Mouse (Mus musculus): ENCODE data around the gene Hist3h2a. TPM values are rescaled to one million over a fixed set of nuclear protein-coding genes. Genes with fewer than 3 reads are reported as not detected.

Hist3h2a gene
- polyA plus RNA-seq, 1 experiment from 2014 or later, result 26.4 TPM

GRCm38 (mm10) chr11:58927790-58928651 is 26.5 kb upstream of the Hist3h2a start:
- Histone ChIP-seq H3K4me2 (peak overlapping the region; percentile 63), H3K9ac (peak overlapping the region; percentile 63), H3K4me1 (peaks cover 12% of the 10 kb centered on the region), H3K27ac (replicated peaks) (peak overlapping the region; percentile 61), H3K36me3 (peaks cover 23% of the 10 kb centered on the region), H3K9me3 (no peaks in the 10 kb centered on the region), H3K4me3 (peak overlapping the region; percentile 40), H3K27me3 (replicated peaks) (0 out of 2 replicates have a peak, but pooled peaks cover 2% of the 10 kb centered on the region)
- ATAC-seq (ENCODE audit: extremely low read depth, insufficient number of reproducible peaks, low FRiP score, low TSS enrichment), result peak; percentile 24; the same call in 1 of the 2 replicates
- WGBS, result 15% methylated on average over 20 of the region's 20 CpGs

DNA sequence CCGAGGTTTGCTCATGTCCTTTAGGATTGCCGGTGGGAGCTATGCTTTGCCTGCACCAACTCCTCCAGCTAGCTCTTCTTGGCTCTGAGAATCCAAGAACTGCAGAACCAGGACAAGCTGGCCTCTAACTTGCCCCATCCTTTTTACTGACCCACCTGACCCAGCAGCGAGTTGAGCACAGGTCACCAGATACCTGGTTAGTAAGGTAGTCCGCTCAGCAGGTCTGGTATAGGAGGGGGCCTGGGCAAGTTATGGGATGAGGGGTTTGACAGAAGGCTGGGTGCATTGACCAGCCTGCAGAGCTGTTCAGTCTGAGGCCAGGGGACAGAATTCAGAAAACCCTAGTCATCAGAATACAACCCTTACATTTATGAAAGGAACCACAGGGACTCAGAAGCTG is 25.4 kb upstream of the Hist3h2a start:
- WGBS, result 57% methylated on average over 4 of the region's 4 CpGs
- Histone ChIP-seq H3K9me3 (no peaks in the 10 kb centered on the region), H3K36me3 (peaks cover 33% of the 10 kb centered on the region), H3K4me1 (peaks cover 12% of the 10 kb centered on the region), H3K27me3 (replicated peaks) (0 out of 2 replicates have a peak, but pooled peaks cover 2% of the 10 kb centered on the region), H3K9ac (no peak overlapping the region), H3K4me3 (no peak overlapping the region), H3K4me2 (no peak overlapping the region), H3K27ac (replicated peaks) (no peak overlapping the region)
- ATAC-seq (ENCODE audit: extremely low read depth, insufficient number of reproducible peaks, low FRiP score, low TSS enrichment), result no peak

DNA sequence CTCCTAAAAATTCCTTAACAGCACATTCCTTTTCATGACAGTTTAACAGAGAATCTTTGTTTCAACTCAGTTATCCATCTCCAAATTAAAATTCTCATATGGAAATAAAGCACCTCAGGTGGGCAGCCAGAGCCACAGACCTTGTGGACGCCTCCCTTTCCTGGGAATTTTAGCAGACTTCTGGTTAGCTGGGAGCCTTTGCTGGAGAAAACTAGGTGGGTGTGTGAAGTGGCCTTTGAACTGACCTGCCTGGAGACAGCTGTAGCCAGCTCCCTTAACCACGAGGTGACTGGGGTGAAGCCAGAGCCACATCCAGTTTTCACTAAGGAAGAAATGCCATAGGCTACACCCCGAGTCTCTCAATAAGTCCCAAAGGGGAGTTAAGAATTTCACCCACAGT is 24.8 kb upstream of the Hist3h2a start:
- Histone ChIP-seq H3K27me3 (replicated peaks) (0 out of 2 replicates have a peak, but pooled peaks cover 2% of the 10 kb centered on the region), H3K4me3 (no peak overlapping the region), H3K9ac (0 out of 2 replicates have a peak overlapping the region, but pooled peaks have one; percentile 1), H3K9me3 (no peaks in the 10 kb centered on the region), H3K27ac (replicated peaks) (no peak overlapping the region), H3K36me3 (peaks cover 39% of the 10 kb centered on the region), H3K4me2 (no peak overlapping the region), H3K4me1 (peaks cover 12% of the 10 kb centered on the region)
- ATAC-seq (ENCODE audit: extremely low read depth, insufficient number of reproducible peaks, low FRiP score, low TSS enrichment), result no peak
- WGBS, result 59% methylated on average over 3 of the region's 3 CpGs

DNA sequence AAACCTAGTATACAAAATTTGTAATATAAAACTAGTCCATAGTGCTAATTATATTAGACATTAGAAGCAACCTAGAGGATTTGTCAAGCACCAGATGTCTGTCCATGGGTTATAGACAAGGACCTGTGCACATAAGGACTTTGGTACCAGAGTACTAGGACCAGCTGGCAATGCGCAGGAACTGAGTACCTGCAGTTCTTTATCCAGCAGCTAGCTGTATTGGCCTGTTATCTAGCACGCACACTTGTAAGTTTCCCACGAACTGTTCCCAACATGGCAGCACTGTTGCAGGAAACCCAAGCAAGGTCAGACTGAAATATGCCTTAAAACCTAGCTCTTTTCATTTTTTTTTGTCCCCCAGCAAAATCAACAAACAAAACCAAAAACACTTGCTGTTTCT is 24.2 kb upstream of the Hist3h2a start:
- Histone ChIP-seq H3K27me3 (replicated peaks) (0 out of 2 replicates have a peak, but pooled peaks cover 2% of the 10 kb centered on the region), H3K27ac (replicated peaks) (no peak overlapping the region), H3K4me3 (no peak overlapping the region), H3K36me3 (peaks cover 44% of the 10 kb centered on the region), H3K4me2 (no peak overlapping the region), H3K9ac (no peak overlapping the region), H3K9me3 (no peaks in the 10 kb centered on the region), H3K4me1 (peaks cover 12% of the 10 kb centered on the region)
- no peak for ATAC-seq (ENCODE audit: extremely low read depth, insufficient number of reproducible peaks, low FRiP score, low TSS enrichment)
- 72% methylated on average over 3 of the region's 3 CpGs for WGBS

DNA sequence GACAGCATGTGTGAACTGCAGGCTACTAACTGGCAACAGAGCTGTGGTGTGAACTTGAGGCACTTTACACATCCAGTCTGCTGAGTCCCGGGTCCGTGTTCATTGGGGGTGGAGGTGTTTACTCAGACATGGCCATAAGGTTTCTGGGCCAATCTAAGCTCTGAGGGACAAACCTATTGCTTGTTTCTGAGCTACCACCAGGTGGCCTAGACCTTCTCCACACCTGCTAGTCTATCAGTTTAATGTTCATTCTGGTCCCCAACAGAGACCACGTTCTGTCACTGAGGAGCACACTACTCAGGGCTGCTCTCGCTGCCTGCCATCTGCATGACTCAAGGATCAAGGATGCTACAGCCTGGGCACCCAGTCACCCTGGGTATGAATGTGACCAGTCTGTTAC is 22.9 kb upstream of the Hist3h2a start:
- H3K27me3 ChIP-seq (replicated peaks), result no peaks in the 10 kb centered on the region
- H3K9ac ChIP-seq, result no peak overlapping the region
- H3K4me2 ChIP-seq, result no peak overlapping the region
- no peak overlapping the region for H3K4me3 ChIP-seq
- H3K4me1 ChIP-seq, result peaks cover 17% of the 10 kb centered on the region
- no peak for ATAC-seq (ENCODE audit: extremely low read depth, insufficient number of reproducible peaks, low FRiP score, low TSS enrichment)
- WGBS, result 77% methylated on average over 4 of the region's 4 CpGs
- H3K9me3 ChIP-seq, result no peaks in the 10 kb centered on the region
- H3K27ac ChIP-seq (replicated peaks), result no peak overlapping the region
- peaks cover 56% of the 10 kb centered on the region for H3K36me3 ChIP-seq

- 1% methylated on average over 13 of the region's 13 CpGs for WGBS
- peaks cover 4% of the 10 kb centered on the region; the same call in 1 of the 2 replicates for H3K27me3 ChIP-seq (replicated peaks)
- H3K4me1 ChIP-seq, result peaks cover 26% of the 10 kb centered on the region
- H3K9me3 ChIP-seq, result no peaks in the 10 kb centered on the region
- ATAC-seq (ENCODE audit: extremely low read depth, insufficient number of reproducible peaks, low FRiP score, low TSS enrichment), result no peak
- peak overlapping the region; percentile 88 for H3K4me3 ChIP-seq
- peak overlapping the region; percentile 88 for H3K27ac ChIP-seq (replicated peaks)
- peak overlapping the region; percentile 93 for H3K4me2 ChIP-seq
- H3K36me3 ChIP-seq, result peaks cover 39% of the 10 kb centered on the region
- peak overlapping the region; percentile 96 for H3K9ac ChIP-seq
These were observed 16.6 kb upstream of the Hist3h2a start for GRCm38 (mm10) chr11:58937909-58938308.

GRCm38 (mm10) chr11:58938322-58939087 is 16.0 kb upstream of the Hist3h2a start, which contains the start of gene Rnf187:
TSS of gene Rnf187 (minus strand) at chr11:58938916.
- H3K4me1 ChIP-seq, result peaks cover 26% of the 10 kb centered on the region
- peak within 1 kb of the TSS; percentile 88 for H3K4me3 ChIP-seq
- H3K27me3 ChIP-seq (replicated peaks), result peaks cover 9% of the 10 kb centered on the region
- ATAC-seq (ENCODE audit: extremely low read depth, insufficient number of reproducible peaks, low FRiP score, low TSS enrichment), result peak; percentile 85
- peak within 1 kb of the TSS; percentile 96 for H3K9ac ChIP-seq
- H3K27ac ChIP-seq (replicated peaks), result peak within 1 kb of the TSS; percentile 88
- H3K36me3 ChIP-seq, result peaks cover 33% of the 10 kb centered on the region
- under 1% methylated on average over 85 of the region's 95 CpGs for WGBS
- H3K9me3 ChIP-seq, result no peaks in the 10 kb centered on the region
- H3K4me2 ChIP-seq, result peak within 1 kb of the TSS; percentile 93

GRCm38 (mm10) chr11:58939088-58939439 is 15.4 kb upstream of the Hist3h2a start:
- H3K4me1 ChIP-seq, result peaks cover 26% of the 10 kb centered on the region
- peak overlapping the region; percentile 96 for H3K9ac ChIP-seq
- H3K4me3 ChIP-seq, result peak overlapping the region; percentile 88
- H3K36me3 ChIP-seq, result peaks cover 27% of the 10 kb centered on the region
- 22% methylated on average over 6 of the region's 6 CpGs for WGBS
- ATAC-seq (ENCODE audit: extremely low read depth, insufficient number of reproducible peaks, low FRiP score, low TSS enrichment), result no peak
- H3K9me3 ChIP-seq, result no peaks in the 10 kb centered on the region
- H3K4me2 ChIP-seq, result peak overlapping the region; percentile 93
- peak overlapping the region; percentile 88 for H3K27ac ChIP-seq (replicated peaks)
- H3K27me3 ChIP-seq (replicated peaks), result peaks cover 14% of the 10 kb centered on the region

DNA sequence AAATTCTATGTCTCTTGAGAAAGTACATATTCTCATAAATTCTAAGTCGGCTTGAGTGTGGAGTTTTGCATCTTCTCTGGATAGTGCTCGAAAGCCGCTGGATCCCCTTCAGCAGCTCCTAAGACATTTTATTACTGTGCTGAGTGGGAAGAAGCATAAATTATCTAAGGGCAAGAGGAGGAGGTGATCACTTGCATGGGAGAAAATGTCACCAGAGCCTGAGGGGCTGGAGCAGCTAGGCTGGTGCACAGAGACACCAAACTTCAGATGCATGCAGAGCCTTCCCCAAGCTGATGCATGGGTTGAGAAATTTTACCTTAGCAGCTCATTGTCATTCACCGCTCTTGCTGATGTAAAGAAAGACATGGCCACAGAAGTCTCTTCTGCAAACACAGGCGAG is 10.3 kb upstream of the Hist3h2a start:
- no peak overlapping the region for H3K4me2 ChIP-seq
- no peak overlapping the region for H3K27ac ChIP-seq (replicated peaks)
- peaks cover 17% of the 10 kb centered on the region for H3K4me1 ChIP-seq
- no peak for ATAC-seq (ENCODE audit: extremely low read depth, insufficient number of reproducible peaks, low FRiP score, low TSS enrichment)
- no peak overlapping the region for H3K9ac ChIP-seq
- H3K36me3 ChIP-seq, result no peaks in the 10 kb centered on the region
- no peak overlapping the region for H3K4me3 ChIP-seq
- no peaks in the 10 kb centered on the region for H3K9me3 ChIP-seq
- WGBS, result 72% methylated on average over 5 of the region's 5 CpGs
- H3K27me3 ChIP-seq (replicated peaks), result peaks cover 59% of the 10 kb centered on the region

- Histone ChIP-seq H3K27ac (replicated peaks) (no peak overlapping the region), H3K4me2 (peak overlapping the region; percentile 73; the same call in 1 of the 2 replicates), H3K27me3 (replicated peaks) (peaks cover 82% of the 10 kb centered on the region), H3K9ac (no peak overlapping the region), H3K36me3 (no peaks in the 10 kb centered on the region), H3K9me3 (no peaks in the 10 kb centered on the region), H3K4me1 (peaks cover 17% of the 10 kb centered on the region), H3K4me3 (no peak overlapping the region)
- ATAC-seq (ENCODE audit: extremely low read depth, insufficient number of reproducible peaks, low FRiP score, low TSS enrichment), result no peak
- 74% methylated on average over 3 of the region's 3 CpGs for WGBS
These were observed 7.2 kb upstream of the Hist3h2a start for GRCm38 (mm10) chr11:58947306-58947705.

DNA sequence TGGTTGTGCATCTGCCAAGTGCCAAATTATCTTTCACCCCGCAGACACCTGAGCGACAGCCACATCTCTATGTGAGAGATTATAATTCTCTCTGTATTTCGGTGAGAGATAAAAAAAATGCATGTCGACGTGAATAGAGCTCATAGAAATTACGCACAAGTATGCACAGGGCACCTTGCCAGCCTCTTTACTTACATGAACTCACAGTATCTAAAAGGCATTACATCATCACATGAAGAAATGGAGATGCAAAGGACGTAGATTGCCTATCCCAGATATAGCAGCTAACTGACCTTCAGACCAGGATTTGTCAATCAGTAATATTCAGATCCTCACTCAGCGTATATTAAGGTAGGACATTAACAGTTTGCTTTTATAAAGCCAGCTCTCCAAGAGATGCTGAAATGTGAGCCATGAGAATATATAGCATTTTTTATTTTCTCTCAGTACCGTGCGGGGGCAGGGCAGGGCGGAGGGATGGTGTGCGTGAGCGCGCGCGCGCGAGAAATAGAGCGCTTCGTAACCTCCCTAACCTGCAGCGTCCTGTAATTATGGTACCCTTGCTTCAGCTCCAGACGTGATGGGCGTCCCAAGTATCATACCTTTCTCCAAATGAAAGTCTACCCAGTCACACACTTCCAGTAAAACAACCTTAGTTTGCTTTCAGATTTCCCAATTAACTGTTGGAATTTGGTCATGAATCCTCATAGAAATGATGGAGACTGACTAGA is 6.5 kb upstream of the Hist3h2a start:
- 18% methylated on average over 23 of the region's 23 CpGs for WGBS
- H3K9ac ChIP-seq, result peak overlapping the region; percentile 71
- H3K9me3 ChIP-seq, result no peaks in the 10 kb centered on the region
- no peaks in the 10 kb centered on the region for H3K36me3 ChIP-seq
- H3K4me3 ChIP-seq, result peak overlapping the region; percentile 52
- peaks cover 82% of the 10 kb centered on the region for H3K27me3 ChIP-seq (replicated peaks)
- ATAC-seq (ENCODE audit: extremely low read depth, insufficient number of reproducible peaks, low FRiP score, low TSS enrichment), result no peak
- H3K4me2 ChIP-seq, result peak overlapping the region; percentile 73
- peaks cover 20% of the 10 kb centered on the region for H3K4me1 ChIP-seq
- peak overlapping the region; percentile 73 for H3K27ac ChIP-seq (replicated peaks)

Measured in heart, embryonic 13.5 days (tissue).